Mouse (Mus musculus): ENCODE measurements at regions not wholly inside any gene's neighbourhood (a gene's known extent, or its start where the extent isn't known, plus 50 kb on each side); places are given as distances from the start of the nearest gene placed in this dataset.

DNA sequence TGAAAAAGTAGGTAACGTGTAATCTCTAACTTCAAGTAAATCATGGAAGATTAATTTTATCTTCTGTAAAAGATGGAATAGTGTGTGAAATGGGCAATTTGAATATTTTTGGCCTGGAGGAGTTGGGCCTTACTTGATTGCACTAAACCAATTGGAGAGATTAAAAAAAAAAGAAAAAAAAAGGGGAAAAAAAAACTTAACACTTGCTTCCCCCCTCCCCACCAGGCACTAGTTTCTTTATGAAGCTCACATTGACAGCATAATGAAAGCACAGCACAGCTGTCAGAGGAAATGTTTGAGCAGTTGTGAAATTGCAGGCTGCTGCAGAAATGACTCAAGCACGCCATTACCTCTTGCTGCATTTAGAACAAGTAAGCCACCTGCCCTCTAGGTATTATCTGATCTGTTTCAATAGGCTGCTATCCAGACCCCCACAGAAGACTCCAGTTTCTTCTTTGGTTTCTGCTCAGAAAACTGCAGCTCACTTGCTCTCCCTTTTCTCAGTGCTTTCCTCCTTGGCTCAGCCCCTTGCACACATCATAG is 297.9 kb downstream of the D3Ertd751e start:
- 54% methylated on average over 2 of the region's 2 CpGs for WGBS
- Histone ChIP-seq H3K9me3 (replicated peaks) (no peaks in the 10 kb centered on the region), H3K4me3 (no peak overlapping the region), H3K36me3 (ENCODE audit: poor library complexity, severe bottlenecking) (no peaks in the 10 kb centered on the region), H3K27me3 (no peaks in the 10 kb centered on the region), H3K27ac (no peak overlapping the region), H3K4me2 (no peak overlapping the region), H3K9ac (no peak overlapping the region), H3K4me1 (peaks cover 5% of the 10 kb centered on the region; the same call in 1 of the 2 replicates)
- ATAC-seq = peak; percentile 45; the same call in 1 of the 2 replicates

GRCm38 (mm10) chr3:42040959-42041358 is 298.5 kb downstream of the D3Ertd751e start:
- no peaks in the 10 kb centered on the region for H3K9me3 ChIP-seq (replicated peaks)
- H3K9ac ChIP-seq = no peak overlapping the region
- no peaks in the 10 kb centered on the region for H3K27me3 ChIP-seq
- no peak for ATAC-seq
- H3K4me1 ChIP-seq = peaks cover 5% of the 10 kb centered on the region; the same call in 1 of the 2 replicates
- H3K4me2 ChIP-seq = no peak overlapping the region
- H3K36me3 ChIP-seq (ENCODE audit: poor library complexity, severe bottlenecking) = no peaks in the 10 kb centered on the region
- WGBS = 96% methylated on average over 2 of the region's 2 CpGs
- no peak overlapping the region for H3K4me3 ChIP-seq
- no peak overlapping the region for H3K27ac ChIP-seq

DNA sequence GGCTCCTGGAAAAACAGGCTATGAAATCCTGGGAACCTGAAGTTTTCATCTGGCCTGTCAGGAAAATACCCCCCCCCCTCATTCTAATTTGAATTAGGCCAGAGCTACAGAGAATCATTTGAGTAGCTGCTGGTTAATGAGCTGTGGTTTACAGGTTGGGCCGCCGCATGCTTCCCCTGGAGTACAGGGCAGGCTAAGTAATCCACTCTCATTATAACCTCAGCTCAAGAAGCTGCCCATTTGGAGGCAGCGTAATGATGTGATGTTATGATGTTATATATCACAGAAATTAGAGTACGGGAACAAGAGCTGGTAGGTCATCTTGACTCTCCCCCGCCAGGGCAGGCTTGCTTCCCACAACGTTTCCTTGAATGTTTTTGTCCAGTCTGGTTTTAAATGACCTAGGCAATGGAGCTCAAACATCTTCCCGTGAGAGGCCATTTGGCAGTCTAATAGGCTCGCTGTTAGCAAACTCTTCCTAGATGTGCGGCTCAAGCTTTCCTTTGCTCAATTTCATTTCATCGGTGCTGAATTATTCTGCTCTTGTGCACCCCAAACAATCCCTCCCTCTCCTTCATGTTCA is 315.0 kb downstream of the D3Ertd751e start:
- no peak overlapping the region for H3K4me3 ChIP-seq
- no peak overlapping the region for H3K4me2 ChIP-seq
- H3K4me1 ChIP-seq = no peaks in the 10 kb centered on the region
- H3K27me3 ChIP-seq = no peaks in the 10 kb centered on the region
- no peak for ATAC-seq
- H3K27ac ChIP-seq = no peak overlapping the region
- H3K9me3 ChIP-seq (replicated peaks) = no peaks in the 10 kb centered on the region
- WGBS = 63% methylated on average over 10 of the region's 10 CpGs
- H3K9ac ChIP-seq = no peak overlapping the region
- H3K36me3 ChIP-seq (ENCODE audit: poor library complexity, severe bottlenecking) = no peaks in the 10 kb centered on the region

GRCm38 (mm10) chr3:42065093-42065935 is 322.9 kb downstream of the D3Ertd751e start:
- H3K4me1 ChIP-seq = peaks cover 12% of the 10 kb centered on the region
- H3K27me3 ChIP-seq = no peaks in the 10 kb centered on the region
- no peak overlapping the region for H3K9ac ChIP-seq
- H3K4me3 ChIP-seq = no peak overlapping the region
- 0 out of 2 replicates have a peak overlapping the region, but pooled peaks have one; percentile 31 for H3K27ac ChIP-seq
- H3K9me3 ChIP-seq (replicated peaks) = no peaks in the 10 kb centered on the region
- no peak overlapping the region for H3K4me2 ChIP-seq
- no peaks in the 10 kb centered on the region for H3K36me3 ChIP-seq (ENCODE audit: poor library complexity, severe bottlenecking)
- WGBS = 17% methylated on average over 7 of the region's 7 CpGs
- peak; percentile 70; the same call in 1 of the 2 replicates for ATAC-seq

DNA sequence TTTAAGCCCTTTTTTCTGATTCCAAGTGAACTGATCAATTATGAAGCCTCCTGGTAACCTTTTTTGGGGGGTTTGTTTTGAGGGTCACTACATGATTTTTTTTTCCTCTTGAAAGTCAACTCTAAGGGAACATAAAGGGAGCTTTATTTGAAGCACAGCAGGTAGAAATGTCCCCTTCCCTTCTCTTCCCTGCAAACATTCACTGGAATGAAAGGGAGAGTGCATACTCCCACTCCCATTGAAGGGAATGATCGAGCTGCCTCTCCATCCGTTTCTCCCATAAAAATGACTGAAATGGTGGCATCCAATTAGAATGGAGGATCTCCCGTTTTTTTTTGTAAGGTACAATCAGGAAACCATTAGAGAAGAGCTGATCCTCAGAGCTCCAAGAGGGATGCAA is 323.6 kb downstream of the D3Ertd751e start:
- Histone ChIP-seq H3K9ac (no peak overlapping the region), H3K4me3 (no peak overlapping the region), H3K4me1 (peaks cover 12% of the 10 kb centered on the region), H3K27ac (no peak overlapping the region), H3K27me3 (no peaks in the 10 kb centered on the region), H3K9me3 (replicated peaks) (no peaks in the 10 kb centered on the region), H3K36me3 (ENCODE audit: poor library complexity, severe bottlenecking) (no peaks in the 10 kb centered on the region), H3K4me2 (no peak overlapping the region)
- WGBS = 5% methylated on average over 3 of the region's 3 CpGs
- no peak for ATAC-seq

DNA sequence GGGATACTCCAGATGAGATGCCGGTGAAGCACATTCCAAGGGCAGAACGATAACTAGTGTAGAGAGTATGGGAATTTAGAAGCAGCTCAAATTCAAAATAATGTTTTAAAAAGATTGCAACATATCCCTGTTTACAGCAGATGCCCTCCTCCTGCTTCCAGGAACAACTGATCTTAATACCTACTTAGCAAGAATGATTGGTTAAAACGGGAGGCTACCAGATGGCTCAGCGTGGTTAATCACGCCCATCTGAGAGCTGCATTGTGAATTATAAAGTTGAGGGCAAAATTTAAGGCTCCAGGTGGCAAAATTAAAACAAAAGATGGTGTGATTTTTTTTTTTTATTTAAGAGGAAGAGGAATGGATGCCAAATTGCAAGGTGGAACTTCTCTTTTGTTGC is 324.6 kb downstream of the D3Ertd751e start:
- no peaks in the 10 kb centered on the region for H3K36me3 ChIP-seq (ENCODE audit: poor library complexity, severe bottlenecking)
- no peaks in the 10 kb centered on the region for H3K9me3 ChIP-seq (replicated peaks)
- 87% methylated on average over 5 of the region's 5 CpGs for WGBS

GRCm38 (mm10) chr3:42074532-42075287 is 332.3 kb downstream of the D3Ertd751e start:
- Histone ChIP-seq H3K9ac (no peak overlapping the region), H3K36me3 (ENCODE audit: poor library complexity, severe bottlenecking) (no peaks in the 10 kb centered on the region), H3K9me3 (replicated peaks) (no peaks in the 10 kb centered on the region), H3K27ac (no peak overlapping the region), H3K4me2 (no peak overlapping the region), H3K27me3 (no peaks in the 10 kb centered on the region), H3K4me1 (no peaks in the 10 kb centered on the region), H3K4me3 (no peak overlapping the region)
- WGBS = 47% methylated on average over 11 of the region's 11 CpGs
- peak; percentile 83 for ATAC-seq

More for the DNA sequence above, 324.6 kb downstream of the D3Ertd751e start:
- Histone ChIP-seq H3K4me3 (no peak overlapping the region), H3K27me3 (no peaks in the 10 kb centered on the region), H3K27ac (no peak overlapping the region), H3K4me2 (no peak overlapping the region), H3K9ac (no peak overlapping the region), H3K4me1 (peaks cover 12% of the 10 kb centered on the region)
- ATAC-seq = no peak

DNA sequence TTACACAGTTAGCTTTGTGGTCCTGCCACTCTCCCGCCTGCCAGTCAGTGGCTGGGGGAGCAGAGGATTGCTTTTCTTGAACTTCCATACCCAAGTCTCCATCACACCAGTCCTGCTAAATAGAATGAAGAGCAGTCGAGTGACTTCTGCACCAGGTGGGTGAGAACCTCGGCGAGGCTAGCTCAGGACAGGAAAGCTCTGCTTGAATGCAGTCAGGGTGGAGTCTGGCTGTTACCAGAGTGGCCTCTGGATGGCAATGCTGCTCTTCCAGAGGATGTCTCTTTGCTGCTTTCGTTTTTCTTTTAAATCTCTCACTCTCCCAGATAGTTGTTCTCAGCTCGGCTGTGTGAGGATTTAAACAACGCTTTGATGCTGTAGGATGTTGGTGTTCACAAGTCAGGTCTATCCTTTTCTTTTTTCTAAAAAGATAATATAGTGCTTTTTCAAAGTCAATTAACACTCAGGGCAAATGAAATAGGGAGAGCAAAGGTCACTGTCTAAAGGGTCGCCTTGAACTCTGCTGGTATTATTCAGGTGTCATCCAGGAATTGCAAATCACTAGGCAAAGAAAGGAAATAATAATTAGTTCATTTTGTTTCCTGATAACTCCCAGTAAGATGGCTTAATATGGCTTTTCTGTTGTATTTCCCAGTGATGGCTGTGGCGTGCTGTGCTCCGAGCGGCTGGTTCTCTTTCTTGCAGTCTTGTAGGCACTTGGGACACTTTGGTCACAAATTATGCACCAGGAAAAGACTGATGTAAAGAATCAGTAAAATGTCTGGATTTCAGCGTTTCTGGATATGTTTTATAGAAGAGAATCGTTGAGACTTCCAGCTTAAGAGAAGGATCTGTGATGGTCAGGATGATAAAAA is 368.8 kb downstream of the D3Ertd751e start:
- Histone ChIP-seq H3K9me3 (replicated peaks) (no peaks in the 10 kb centered on the region), H3K4me1 (peaks cover 3% of the 10 kb centered on the region; the same call in 1 of the 2 replicates), H3K9ac (no peak overlapping the region), H3K4me2 (peak overlapping the region; percentile 27; the same call in 1 of the 2 replicates), H3K27ac (no peak overlapping the region), H3K27me3 (no peaks in the 10 kb centered on the region), H3K36me3 (ENCODE audit: poor library complexity, severe bottlenecking) (no peaks in the 10 kb centered on the region), H3K4me3 (no peak overlapping the region)
- WGBS = 25% methylated on average over 13 of the region's 13 CpGs
- ATAC-seq = peak; percentile 94

DNA sequence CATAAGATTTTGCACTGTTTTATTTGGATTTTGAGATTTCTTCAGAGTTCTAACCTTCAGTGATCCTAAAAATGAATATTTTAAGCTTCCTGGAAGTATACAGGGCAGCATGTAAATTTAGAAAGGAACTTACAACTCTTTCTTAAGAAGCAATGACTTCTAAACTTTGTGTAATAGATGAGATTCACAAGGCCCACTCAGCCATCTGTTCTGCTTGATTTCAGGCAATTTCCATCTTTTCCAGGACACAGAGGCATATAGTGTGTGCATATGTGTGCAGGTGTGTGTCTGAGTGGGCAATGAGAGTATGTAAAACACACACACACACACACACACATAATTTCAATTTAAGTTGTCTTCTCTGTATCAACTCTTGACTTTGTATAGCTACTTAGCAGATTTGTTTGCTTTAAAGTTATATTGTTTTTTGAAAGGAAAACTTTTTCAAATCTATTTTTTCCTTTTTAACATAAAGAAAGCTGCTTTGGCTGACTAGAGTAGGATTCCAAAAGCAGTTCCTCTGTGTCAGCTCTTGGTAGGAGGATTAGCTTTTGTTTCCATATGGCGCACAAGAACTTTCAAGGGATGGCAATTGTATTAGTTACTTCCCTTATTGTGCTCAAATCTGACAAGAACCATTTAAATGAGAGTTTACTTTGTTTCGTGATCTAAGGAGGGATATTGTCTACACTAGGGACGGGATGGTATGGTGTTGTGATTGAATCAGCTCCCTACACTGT is 387.6 kb downstream of the D3Ertd751e start:
- no peaks in the 10 kb centered on the region for H3K36me3 ChIP-seq (ENCODE audit: poor library complexity, severe bottlenecking)
- no peak for ATAC-seq

DNA sequence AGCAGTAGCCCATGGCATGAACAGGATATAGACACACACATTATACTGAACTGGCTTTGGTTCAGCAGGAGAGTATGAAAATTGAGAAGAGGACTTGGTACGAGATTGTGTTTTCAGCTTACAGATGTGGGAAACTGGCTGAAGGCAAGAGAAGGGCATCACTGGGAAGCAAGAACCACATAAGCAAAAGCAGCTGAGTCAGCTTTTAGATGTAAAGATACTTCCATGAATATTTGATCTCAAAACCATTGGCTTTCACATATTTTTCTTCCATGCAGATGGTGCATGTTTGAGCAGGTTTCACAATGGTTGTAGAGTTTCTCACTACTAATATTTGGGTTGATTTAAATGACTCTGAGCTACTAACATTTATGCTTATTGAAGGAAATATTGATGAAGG is 389.9 kb downstream of the D3Ertd751e start:
- Histone ChIP-seq H3K36me3 (ENCODE audit: poor library complexity, severe bottlenecking) (no peaks in the 10 kb centered on the region), H3K27me3 (no peaks in the 10 kb centered on the region), H3K9ac (no peak overlapping the region), H3K27ac (no peak overlapping the region), H3K4me3 (no peak overlapping the region), H3K4me1 (no peaks in the 10 kb centered on the region), H3K9me3 (replicated peaks) (no peaks in the 10 kb centered on the region), H3K4me2 (no peak overlapping the region)
- ATAC-seq = no peak
- 95% methylated on average over 1 of the region's 1 CpGs for WGBS

More for the DNA sequence above, 387.6 kb downstream of the D3Ertd751e start:
- Histone ChIP-seq H3K27ac (no peak overlapping the region), H3K9me3 (replicated peaks) (no peaks in the 10 kb centered on the region), H3K4me1 (no peaks in the 10 kb centered on the region), H3K9ac (no peak overlapping the region), H3K4me3 (no peak overlapping the region), H3K4me2 (no peak overlapping the region), H3K27me3 (no peaks in the 10 kb centered on the region)
- 62% methylated on average over 3 of the region's 3 CpGs for WGBS

DNA sequence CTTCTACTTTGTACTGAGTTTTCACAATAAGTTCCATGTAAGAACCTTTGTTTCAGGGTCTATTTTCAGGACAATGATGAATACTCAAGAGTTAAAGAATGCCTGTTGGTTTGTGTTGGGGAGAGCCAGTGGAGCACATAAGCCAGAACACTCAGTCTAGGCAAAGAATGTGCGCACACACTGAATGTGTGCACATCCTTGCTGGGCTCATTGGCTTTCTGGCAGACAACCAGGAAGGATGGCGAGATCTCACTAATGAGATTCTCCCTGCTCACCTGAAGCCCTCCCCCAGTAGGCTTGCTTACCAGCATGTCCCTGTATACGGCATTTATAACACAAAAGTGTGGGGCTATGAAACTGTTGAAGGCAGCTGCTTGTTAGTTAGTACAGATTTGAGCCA is 411.0 kb downstream of the D3Ertd751e start:
- Histone ChIP-seq H3K9me3 (replicated peaks) (no peaks in the 10 kb centered on the region), H3K4me2 (no peak overlapping the region), H3K27me3 (peaks cover 35% of the 10 kb centered on the region), H3K9ac (no peak overlapping the region), H3K4me3 (no peak overlapping the region), H3K4me1 (peaks cover 20% of the 10 kb centered on the region), H3K27ac (no peak overlapping the region), H3K36me3 (ENCODE audit: poor library complexity, severe bottlenecking) (no peaks in the 10 kb centered on the region)
- WGBS = 67% methylated on average over 3 of the region's 3 CpGs
- 0 out of 2 replicates have a peak, but pooled peaks have one; percentile 21 for ATAC-seq
